Mouse (Mus musculus) midbrain, postnatal 0 days (tissue): ENCODE data around the gene Gm13691. TPM values are rescaled to one million over a fixed set of nuclear protein-coding genes. Genes with fewer than 3 reads are reported as not detected.
"Not testable (repeated sequence)": the region's sequence is repeated elsewhere in the genome, so short reads cannot be mapped to it uniquely, and the experiment has no call there.

ENCODE experiments used
- ATAC-seq: fragments of 200-750 bp; cut with Nextera tagmentation; 2 replicates; pipeline ENCODE4 v1.8.0; 2017; ENCODE audit warnings: moderate number of reproducible peaks, mild to moderate bottlenecking, moderate TSS enrichment, moderate library complexity; ENCODE audit not compliant: low FRiP score
- DNase-seq: peaks from one replicate; pipeline ENCODE4 v3.0.0-alpha.2; 2015; ENCODE audit warnings: low spot score
- H3K27ac ChIP-seq: fragments of 300-500 bp; sonication (generic); 2 replicates; pipeline ENCODE4 v1.5.1; 2014; ENCODE audit warnings: low read depth, mild to moderate bottlenecking, low read length, mixed read lengths
- H3K27me3 ChIP-seq: fragments of 300-500 bp; sonication (generic); 2 replicates; pipeline ENCODE4 v1.6.1; 2014; ENCODE audit warnings: low read length, control low read depth, mixed read lengths; ENCODE audit not compliant: insufficient read depth
- H3K36me3 ChIP-seq: fragments of 300-500 bp; sonication (generic); 2 replicates; pipeline ENCODE4 v1.6.1; 2014; ENCODE audit warnings: low read length, control low read depth, mixed read lengths; ENCODE audit not compliant: insufficient read depth
- H3K4me1 ChIP-seq: fragments of 300-500 bp; sonication (generic); 2 replicates; pipeline ENCODE4 v1.6.1; 2014; ENCODE audit warnings: mild to moderate bottlenecking, control low read depth, antibody characterized with exemption, low read length, mixed read lengths; ENCODE audit not compliant: insufficient read depth
- H3K4me2 ChIP-seq: fragments of 300-500 bp; sonication (generic); 2 replicates; pipeline ENCODE4 v1.6.1; 2014; ENCODE audit warnings: low read depth, mild to moderate bottlenecking, low read length, mixed read lengths; ENCODE audit not compliant: poor library complexity, severe bottlenecking
- H3K4me3 ChIP-seq: fragments of 300-500 bp; sonication (generic); 2 replicates; pipeline ENCODE4 v1.5.1; 2014; ENCODE audit warnings: low read depth, mild to moderate bottlenecking, low read length, moderate library complexity
- H3K9ac ChIP-seq: fragments of 300-500 bp; sonication (generic); replicated peaks from 2 replicates; pipeline ENCODE4 v1.6.1; 2014; ENCODE audit warnings: mild to moderate bottlenecking, low read length, moderate library complexity, mixed read lengths; ENCODE audit not compliant: poor library complexity, severe bottlenecking
- H3K9me3 ChIP-seq: fragments of 300-500 bp; sonication (generic); 2 replicates; pipeline ENCODE4 v1.6.1; 2016; ENCODE audit warnings: low read length, control low read depth
- CTCF ChIP-seq: IDR thresholded peaks from 2 replicates; pipeline ENCODE4 v1.5.1; 2016; ENCODE audit warnings: antibody characterized with exemption, mild to moderate bottlenecking
- WGBS: fragments of 180-500 bp; shearing (Covaris S2); extraction: QIAGEN DNeasy Blood & Tissue Kit; methylation state at CpG from one replicate; pipeline ENCODE4 v1.1.7; 2014; 5-methylcytosine and 5-hydroxymethylcytosine counted together
- polyA plus RNA-seq: library from polyadenylated mRNA; unstranded; fragments of >200 nt; fragmentation: Nextera tagmentation; extraction: Ambion mirVana; gene quantifications from 2 replicates; pipeline ENCODE4 v1.2.1, GENCODE M21; 2015
- total RNA-seq: library from RNA; depleted of rRNA; stranded (reverse); fragments of >200 nt; gene quantifications from 2 replicates; pipeline ENCODE4 v1.2.3, GENCODE M21; 2014; rRNA removed

Gene Gm13691
- not detected in 2 replicates for total RNA-seq
- polyA plus RNA-seq = not detected in 2 replicates

DNA sequence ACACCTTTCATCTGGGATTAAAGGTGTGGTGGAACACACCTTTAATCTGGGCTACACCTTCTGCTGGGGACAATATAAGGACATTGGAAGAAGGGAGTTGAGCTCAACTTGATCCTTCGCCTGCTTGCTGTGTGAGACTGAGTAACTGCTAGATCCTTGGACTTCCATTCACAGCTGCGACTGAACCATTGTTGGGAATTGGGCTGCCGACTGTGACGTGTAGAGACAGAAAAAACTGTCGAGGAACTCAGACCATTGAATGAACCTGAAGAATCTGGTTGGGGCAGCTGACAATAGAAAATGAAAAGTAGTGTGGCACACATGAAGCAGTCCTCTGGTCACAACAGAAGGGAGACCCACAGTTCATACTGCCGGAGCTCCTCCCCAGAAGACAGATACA, at the start of gene Gm13691:
Gm13691 (plus strand) TSS at position 301 of the 400 bp plus-strand sequence.
- H3K27ac ChIP-seq, H3K4me2 ChIP-seq, H3K36me3 ChIP-seq, H3K4me3 ChIP-seq, ATAC-seq, H3K27me3 ChIP-seq, H3K9me3 ChIP-seq, H3K4me1 ChIP-seq, DNase-seq, H3K9ac ChIP-seq: not testable (repeated sequence)
- no CpG with 5 or more reads among the region's 6 CpGs for WGBS

GRCm38 (mm10) chr2:83940931-83941361, 49.4 kb upstream of the Gm13691 start, which contains the start of gene Zswim2:
Gene Zswim2 (minus strand): TSS chr2:83941228.
- no peaks in the 10 kb centered on the region for H3K4me1 ChIP-seq
- peak within 1 kb of the TSS; percentile 53 for H3K4me2 ChIP-seq
- H3K9ac ChIP-seq = peak within 1 kb of the TSS; percentile 36; the same call in 1 of the 2 replicates
- H3K9me3 ChIP-seq = no peaks in the 10 kb centered on the region
- TF ChIP-seq CTCF = peak; percentile 15; the same call in 1 of the 2 replicates
- H3K4me3 ChIP-seq = peak within 1 kb of the TSS; percentile 40
- peak; percentile 97 for ATAC-seq
- no peaks in the 10 kb centered on the region for H3K27me3 ChIP-seq
- WGBS = under 1% methylated on average over 20 of the region's 20 CpGs
- H3K36me3 ChIP-seq = no peaks in the 10 kb centered on the region
- peak within 1 kb of the TSS; percentile 32 for H3K27ac ChIP-seq
- peak; percentile 93 for DNase-seq

DNA sequence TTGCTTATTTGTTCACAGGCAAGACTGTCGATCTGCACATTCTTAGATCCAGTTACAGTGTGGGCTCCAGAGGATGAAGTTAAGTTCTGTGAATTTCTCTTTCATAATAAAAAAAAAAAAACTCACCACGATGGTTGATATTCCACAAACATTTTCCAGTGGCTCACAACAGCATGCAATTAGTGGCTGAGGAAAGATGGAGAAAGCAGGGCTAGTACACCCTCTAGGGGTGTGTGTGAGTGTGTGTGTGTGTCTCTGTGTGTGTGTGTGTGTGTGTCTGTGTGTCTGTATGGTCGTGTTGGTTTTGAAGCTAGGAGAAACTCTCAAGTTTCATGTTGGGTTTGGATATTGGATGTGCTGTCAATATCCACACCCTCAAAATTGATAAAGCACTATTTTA, 49.0 kb upstream of the Gm13691 start:
- Histone ChIP-seq H3K4me3 (peak overlapping the region; percentile 40), H3K36me3 (no peaks in the 10 kb centered on the region), H3K9me3 (no peaks in the 10 kb centered on the region), H3K27ac (peak overlapping the region; percentile 32; the same call in 1 of the 2 replicates), H3K9ac (no peak overlapping the region), H3K4me1 (no peaks in the 10 kb centered on the region), H3K4me2 (peak overlapping the region; percentile 53), H3K27me3 (no peaks in the 10 kb centered on the region)
- peak; percentile 45 for TF ChIP-seq CTCF
- peak; percentile 66; the same call in 1 of the 2 replicates for ATAC-seq
- 20% methylated on average over 3 of the region's 3 CpGs for WGBS
- DNase-seq = no peak

- no peaks in the 10 kb centered on the region for H3K36me3 ChIP-seq
- H3K27ac ChIP-seq = no peak overlapping the region
- DNase-seq = no peak
- H3K27me3 ChIP-seq = no peaks in the 10 kb centered on the region
- no peak for TF ChIP-seq CTCF
- no peak overlapping the region for H3K4me2 ChIP-seq
- ATAC-seq = no peak
- no peak overlapping the region for H3K4me3 ChIP-seq
- WGBS = 78% methylated on average over 4 of the region's 4 CpGs
- H3K4me1 ChIP-seq = no peaks in the 10 kb centered on the region
- H3K9ac ChIP-seq = no peak overlapping the region
- H3K9me3 ChIP-seq = no peaks in the 10 kb centered on the region
Measured at GRCm38 (mm10) chr2:83941792-83942191, 48.6 kb upstream of the Gm13691 start.

GRCm38 (mm10) chr2:83955393-83955792, 35.0 kb upstream of the Gm13691 start, which contains the start of gene Gm13698:
Gene Gm13698 (plus strand): TSS chr2:83955693.
- not testable (repeated sequence) for ATAC-seq, H3K36me3 ChIP-seq, H3K4me2 ChIP-seq, H3K4me1 ChIP-seq, DNase-seq, H3K9ac ChIP-seq, H3K4me3 ChIP-seq, H3K27me3 ChIP-seq, H3K27ac ChIP-seq, H3K9me3 ChIP-seq
- WGBS = no CpG with 5 or more reads among the region's 6 CpGs

GRCm38 (mm10) chr2:83961203-83961602, 29.1 kb upstream of the Gm13691 start, which contains the start of gene Gm13693:
Gene Gm13693 (plus strand): TSS chr2:83961503.
- not testable (repeated sequence) for ATAC-seq, H3K4me3 ChIP-seq, H3K27ac ChIP-seq, H3K9me3 ChIP-seq, H3K36me3 ChIP-seq, DNase-seq, H3K9ac ChIP-seq, H3K27me3 ChIP-seq, H3K4me2 ChIP-seq, H3K4me1 ChIP-seq
- WGBS = no CpG with 5 or more reads among the region's 6 CpGs

GRCm38 (mm10) chr2:83967013-83967412, 23.3 kb upstream of the Gm13691 start, which contains the start of gene Gm13695:
Gene Gm13695 (plus strand): TSS chr2:83967313.
- H3K9ac ChIP-seq, ATAC-seq, H3K27ac ChIP-seq, H3K27me3 ChIP-seq, H3K9me3 ChIP-seq, H3K4me1 ChIP-seq, H3K4me3 ChIP-seq, DNase-seq, H3K36me3 ChIP-seq, H3K4me2 ChIP-seq: not testable (repeated sequence)
- no CpG with 5 or more reads among the region's 6 CpGs for WGBS

DNA sequence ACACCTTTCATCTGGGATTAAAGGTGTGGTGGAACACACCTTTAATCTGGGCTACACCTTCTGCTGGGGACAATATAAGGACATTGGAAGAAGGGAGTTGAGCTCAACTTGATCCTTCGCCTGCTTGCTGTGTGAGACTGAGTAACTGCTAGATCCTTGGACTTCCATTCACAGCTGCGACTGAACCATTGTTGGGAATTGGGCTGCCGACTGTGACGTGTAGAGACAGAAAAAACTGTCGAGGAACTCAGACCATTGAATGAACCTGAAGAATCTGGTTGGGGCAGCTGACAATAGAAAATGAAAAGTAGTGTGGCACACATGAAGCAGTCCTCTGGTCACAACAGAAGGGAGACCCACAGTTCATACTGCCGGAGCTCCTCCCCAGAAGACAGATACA, 17.5 kb upstream of the Gm13691 start, which contains the start of gene Gm13696:
Gm13696 (plus strand) TSS at position 301 of the 400 bp plus-strand sequence.
- H3K4me2 ChIP-seq, DNase-seq, H3K4me1 ChIP-seq, H3K27me3 ChIP-seq, ATAC-seq, H3K36me3 ChIP-seq, H3K27ac ChIP-seq, H3K9me3 ChIP-seq, H3K4me3 ChIP-seq, H3K9ac ChIP-seq: not testable (repeated sequence)
- no CpG with 5 or more reads among the region's 6 CpGs for WGBS

- no CpG with 5 or more reads among the region's 6 CpGs for WGBS
- not testable (repeated sequence) for H3K27me3 ChIP-seq, H3K4me3 ChIP-seq, H3K36me3 ChIP-seq, H3K27ac ChIP-seq, DNase-seq, H3K9ac ChIP-seq, H3K4me2 ChIP-seq, H3K9me3 ChIP-seq, H3K4me1 ChIP-seq, ATAC-seq
Measured at GRCm38 (mm10) chr2:83978633-83979032, 11.7 kb upstream of the Gm13691 start, which contains the start of gene Gm13694. Gene Gm13694 (plus strand): TSS chr2:83978933.
